Mouse (Mus musculus) forebrain, embryonic 11.5 days (tissue): ENCODE data around the gene Bcl2l15. TPM values are rescaled to one million over a fixed set of nuclear protein-coding genes. Genes with fewer than 3 reads are reported as not detected.
"Not testable (repeated sequence)": the region's sequence is repeated elsewhere in the genome, so short reads cannot be mapped to it uniquely, and the experiment has no call there.

ENCODE experiments used
- ATAC-seq: fragments of 200-750 bp; cut with Nextera tagmentation; replicated peaks from 2 replicates; pipeline ENCODE4 v1.8.0; 2017; ENCODE audit warnings: moderate TSS enrichment; ENCODE audit not compliant: low FRiP score
- DNase-seq: peaks from one replicate; pipeline ENCODE4 v3.0.0-alpha.2; 2017; ENCODE audit warnings: low spot score
- H3K27ac ChIP-seq: fragments of 300-500 bp; sonication (generic); 2 replicates; pipeline ENCODE4 v1.5.1; 2014; ENCODE audit warnings: low read depth, low read length
- H3K27me3 ChIP-seq: fragments of 300-500 bp; sonication (generic); 2 replicates; pipeline ENCODE4 v1.6.1; 2014; ENCODE audit warnings: mild to moderate bottlenecking, low read length, mixed read lengths; ENCODE audit not compliant: control insufficient read depth, insufficient read depth
- H3K36me3 ChIP-seq: fragments of 300-500 bp; sonication (generic); 2 replicates; pipeline ENCODE4 v1.6.1; 2014; ENCODE audit warnings: mild to moderate bottlenecking, low read length, moderate library complexity, mixed read lengths; ENCODE audit not compliant: control insufficient read depth, insufficient read depth
- H3K4me1 ChIP-seq: fragments of 300-500 bp; sonication (generic); replicated peaks from 2 replicates; pipeline ENCODE4 v1.6.1; 2014; ENCODE audit warnings: low read length, mixed read lengths; ENCODE audit not compliant: control insufficient read depth, insufficient read depth
- H3K4me2 ChIP-seq: fragments of 300-500 bp; sonication (generic); 2 replicates; pipeline ENCODE4 v1.6.1; 2014; ENCODE audit warnings: low read depth, mild to moderate bottlenecking, low read length, moderate library complexity, mixed read lengths; ENCODE audit not compliant: severe bottlenecking
- H3K4me3 ChIP-seq: fragments of 300-500 bp; sonication (generic); 2 replicates; pipeline ENCODE4 v1.5.1; 2014; ENCODE audit warnings: low read depth, low read length
- H3K9ac ChIP-seq: fragments of 300-500 bp; sonication (generic); 2 replicates; pipeline ENCODE4 v1.6.1; 2014; ENCODE audit warnings: low read length
- H3K9me3 ChIP-seq: fragments of 300-500 bp; sonication (generic); 2 replicates; pipeline ENCODE4 v1.6.1; 2016; ENCODE audit warnings: low read length, mixed read lengths; ENCODE audit not compliant: control insufficient read depth
- WGBS: fragments of 180-500 bp; shearing (Covaris S2); extraction: QIAGEN DNeasy Blood & Tissue Kit; methylation state at CpG from one replicate; pipeline ENCODE4 v1.1.7; 2014; 5-methylcytosine and 5-hydroxymethylcytosine counted together
- polyA plus RNA-seq: library from polyadenylated mRNA; unstranded; fragments of >200 nt; fragmentation: Nextera tagmentation; extraction: Ambion mirVana; gene quantifications from 2 replicates; pipeline ENCODE4 v1.2.1, GENCODE M21; 2014

Gene Bcl2l15
- polyA plus RNA-seq, 1 experiment from 2014 or later = 0.43 TPM

DNA sequence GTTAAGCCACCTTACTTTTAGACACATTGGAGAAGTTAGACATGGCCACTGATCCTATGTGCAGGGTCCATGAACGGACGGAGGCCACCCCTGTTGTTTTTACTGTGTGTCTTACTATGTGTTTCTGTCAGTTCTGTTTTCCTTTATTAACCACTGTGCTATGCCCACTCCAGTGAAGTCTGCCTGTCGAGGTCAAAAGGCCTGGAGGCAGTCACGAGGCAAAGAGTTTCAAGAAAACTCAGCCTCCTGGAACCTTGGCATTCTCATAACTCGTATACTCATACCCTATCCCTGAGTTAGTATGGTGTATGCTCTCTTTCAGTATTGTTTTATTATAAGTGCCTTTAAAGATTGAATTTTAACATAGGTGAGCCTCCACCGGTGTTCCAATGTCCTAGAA is 7.3 kb downstream of the Bcl2l15 start:
- H3K36me3 ChIP-seq = no peaks in the 10 kb centered on the region
- H3K9me3 ChIP-seq = no peaks in the 10 kb centered on the region
- DNase-seq (no peak), ATAC-seq (no peak)
- no peak overlapping the region for H3K9ac ChIP-seq
- H3K27ac ChIP-seq = no peak overlapping the region
- H3K4me3 ChIP-seq = no peak overlapping the region
- no peaks in the 10 kb centered on the region for H3K27me3 ChIP-seq
- no peak overlapping the region for H3K4me2 ChIP-seq
- H3K4me1 ChIP-seq = no peaks in the 10 kb centered on the region
- WGBS = 88% methylated on average over 6 of the region's 6 CpGs

DNA sequence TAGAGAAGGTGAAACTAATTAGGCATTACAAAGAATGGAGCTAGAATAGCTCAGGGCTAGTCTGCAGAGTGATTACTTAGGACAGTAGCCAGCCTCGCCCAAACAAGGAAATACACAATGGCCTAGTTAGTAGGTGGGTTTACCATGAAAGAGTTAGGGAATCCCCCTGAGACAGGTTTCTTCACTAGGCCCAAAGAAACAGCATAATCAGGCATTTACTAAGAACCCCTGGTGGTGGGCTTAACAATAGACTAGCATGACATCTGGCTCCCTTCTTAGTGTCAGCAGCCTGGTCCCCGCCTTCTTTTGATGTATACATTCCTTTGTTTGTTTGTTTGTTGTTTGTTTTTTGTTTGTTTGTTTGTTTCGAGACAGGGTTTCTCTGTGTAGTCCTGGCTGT is 7.8 kb downstream of the Bcl2l15 start:
- H3K27me3 ChIP-seq, H3K36me3 ChIP-seq, H3K4me2 ChIP-seq, H3K4me3 ChIP-seq, DNase-seq, H3K9ac ChIP-seq, H3K4me1 ChIP-seq, H3K9me3 ChIP-seq, H3K27ac ChIP-seq, ATAC-seq: not testable (repeated sequence)
- 79% methylated on average over 3 of the region's 3 CpGs for WGBS

DNA sequence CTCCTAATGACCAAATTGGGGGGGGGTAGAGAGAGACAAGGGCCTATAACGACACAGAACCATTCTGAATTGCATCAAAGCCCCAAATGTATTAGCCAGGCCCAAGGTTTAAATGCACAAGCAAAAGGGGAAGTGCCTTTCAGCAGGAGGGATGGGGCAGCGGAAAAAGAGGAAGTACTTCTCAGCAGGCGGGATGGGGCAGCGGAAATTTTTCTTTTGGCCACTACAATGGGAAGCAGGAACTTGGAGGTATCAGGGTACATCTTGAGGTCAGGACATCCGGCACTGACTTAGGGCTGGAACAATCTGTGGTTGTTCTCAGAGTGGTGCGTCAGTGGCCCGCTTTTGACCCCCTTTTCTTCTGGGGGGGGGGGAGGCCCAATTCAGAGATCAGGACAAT is 8.5 kb downstream of the Bcl2l15 start:
- H3K9me3 ChIP-seq, H3K9ac ChIP-seq, H3K27ac ChIP-seq, H3K36me3 ChIP-seq, H3K27me3 ChIP-seq, H3K4me1 ChIP-seq, DNase-seq, H3K4me2 ChIP-seq, ATAC-seq, H3K4me3 ChIP-seq: not testable (repeated sequence)
- WGBS = 95% methylated on average over 7 of the region's 7 CpGs

DNA sequence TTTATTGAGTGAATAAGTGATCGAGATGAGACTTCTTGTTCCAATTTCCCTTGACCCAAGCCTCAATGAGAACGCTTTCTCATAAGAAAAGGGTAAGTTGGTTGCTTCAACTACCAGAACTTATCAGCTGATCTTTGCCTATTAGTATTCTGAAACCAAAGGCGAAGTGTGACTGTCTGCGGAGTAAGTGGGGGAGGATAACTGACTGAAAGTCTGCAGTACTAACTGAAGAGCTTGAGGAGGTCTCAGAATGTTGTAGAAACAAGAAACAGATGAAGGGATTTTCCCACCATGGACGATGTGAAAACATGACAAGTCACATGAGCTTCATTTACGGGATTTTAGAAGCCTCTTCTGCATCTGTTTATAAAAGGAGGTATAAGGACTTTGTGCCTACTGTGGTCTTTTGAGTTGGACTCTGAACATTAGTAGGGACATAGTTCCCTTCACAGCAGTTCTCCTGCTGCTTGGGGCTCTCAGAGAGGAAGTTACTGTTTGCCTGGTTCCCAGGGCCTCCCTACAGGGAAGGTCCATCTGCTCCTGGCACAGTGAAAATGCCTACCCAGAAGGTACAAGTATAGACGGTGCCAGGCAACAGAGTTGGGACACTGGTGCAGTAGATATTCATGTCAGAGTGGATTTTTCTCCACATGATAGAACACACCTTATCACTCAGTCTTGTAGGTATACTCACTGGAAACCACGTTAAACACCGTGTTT is 18.4 kb downstream of the Bcl2l15 start:
- Histone ChIP-seq H3K4me1 (no peaks in the 10 kb centered on the region), H3K9ac (no peak overlapping the region), H3K4me3 (no peak overlapping the region), H3K9me3 (no peaks in the 10 kb centered on the region), H3K4me2 (no peak overlapping the region), H3K27ac (no peak overlapping the region), H3K27me3 (no peaks in the 10 kb centered on the region), H3K36me3 (no peaks in the 10 kb centered on the region)
- ATAC-seq = no peak
- DNase-seq = no peak
- 87% methylated on average over 9 of the region's 9 CpGs for WGBS

DNA sequence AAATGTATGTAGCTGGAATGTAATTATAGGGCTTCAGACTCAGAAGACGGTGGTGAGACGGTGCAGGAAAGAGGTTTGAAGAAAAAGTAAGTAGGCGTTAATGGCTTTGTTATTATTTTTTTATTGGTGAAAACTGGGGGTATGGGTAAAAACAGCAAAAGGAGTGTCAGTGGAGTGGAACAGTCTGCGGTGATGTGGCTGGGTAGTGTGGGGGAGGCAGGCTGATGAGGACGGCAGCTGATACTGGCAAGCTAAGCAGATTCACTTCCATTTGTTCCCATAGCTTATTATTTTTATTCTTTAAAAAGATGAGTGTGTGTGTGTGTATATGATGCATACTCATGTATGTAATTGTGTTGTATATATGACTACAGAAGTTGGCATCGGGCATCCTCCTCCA is 19.1 kb downstream of the Bcl2l15 start:
- H3K9me3 ChIP-seq = no peaks in the 10 kb centered on the region
- no peaks in the 10 kb centered on the region for H3K36me3 ChIP-seq
- H3K9ac ChIP-seq = no peak overlapping the region
- no peaks in the 10 kb centered on the region for H3K4me1 ChIP-seq
- no peak overlapping the region for H3K4me3 ChIP-seq
- no peak for DNase-seq
- WGBS = 93% methylated on average over 6 of the region's 6 CpGs
- H3K27me3 ChIP-seq = no peaks in the 10 kb centered on the region
- H3K4me2 ChIP-seq = no peak overlapping the region
- H3K27ac ChIP-seq = no peak overlapping the region
- ATAC-seq = no peak

DNA sequence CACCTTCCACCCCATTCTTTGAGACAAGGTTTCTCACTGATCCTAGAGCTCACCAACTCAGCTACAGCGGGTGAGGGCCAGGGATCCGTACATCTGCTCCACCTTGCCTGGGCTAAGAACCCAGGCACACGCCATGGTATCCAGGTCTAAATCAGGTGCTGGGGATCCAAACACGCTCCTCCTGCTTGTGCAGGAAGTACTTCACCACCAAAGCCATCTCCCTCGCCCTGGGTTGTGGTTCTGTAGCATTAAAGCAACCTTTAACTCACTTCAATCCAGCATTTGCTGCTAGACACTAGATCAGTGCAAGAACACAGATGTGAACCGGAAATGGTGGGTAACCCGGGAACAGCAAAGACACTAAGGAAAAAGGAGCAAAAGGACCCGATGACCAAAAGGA is 19.5 kb downstream of the Bcl2l15 start:
- no peaks in the 10 kb centered on the region for H3K27me3 ChIP-seq
- ATAC-seq (no peak), DNase-seq (no peak)
- no peak overlapping the region for H3K27ac ChIP-seq
- no peaks in the 10 kb centered on the region for H3K4me1 ChIP-seq
- no peak overlapping the region for H3K4me2 ChIP-seq
- H3K36me3 ChIP-seq = no peaks in the 10 kb centered on the region
- no peak overlapping the region for H3K9ac ChIP-seq
- WGBS = 91% methylated on average over 8 of the region's 8 CpGs
- no peak overlapping the region for H3K4me3 ChIP-seq
- H3K9me3 ChIP-seq = no peaks in the 10 kb centered on the region

DNA sequence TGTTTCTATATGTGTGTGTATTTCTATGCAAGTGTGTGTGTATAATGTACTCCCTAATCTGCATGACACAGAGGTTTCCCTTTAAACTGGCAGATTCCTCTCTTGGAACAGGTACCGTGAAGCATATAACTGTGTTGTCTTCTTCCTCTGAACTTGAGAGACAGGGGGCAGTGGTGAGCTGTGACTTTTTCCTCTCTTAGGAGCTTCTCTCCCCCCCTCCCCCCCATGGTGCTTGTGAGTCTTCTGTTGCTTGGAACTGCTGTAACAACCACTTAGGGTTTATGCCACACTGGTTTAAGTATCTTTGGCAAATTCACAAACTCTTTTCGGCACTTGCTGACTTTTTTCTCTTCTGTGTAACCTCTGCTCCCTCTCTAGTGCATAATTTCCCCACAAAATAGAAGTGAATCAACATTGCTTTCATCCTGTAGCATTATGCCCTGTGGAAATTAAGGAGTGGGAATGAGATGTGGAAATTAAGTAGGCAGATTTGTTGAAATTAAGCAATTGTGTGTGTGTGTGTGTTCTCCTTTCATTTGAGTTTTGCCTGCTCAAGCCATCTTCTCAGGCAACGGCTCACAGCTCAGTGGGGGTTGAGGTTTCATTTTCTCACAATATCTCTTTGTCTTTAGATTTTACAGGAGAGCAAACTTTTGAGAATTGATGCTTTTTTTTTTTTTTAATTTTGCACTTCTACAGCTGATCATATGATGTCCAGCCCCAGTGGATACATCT is 20.3 kb downstream of the Bcl2l15 start:
- H3K36me3 ChIP-seq = no peaks in the 10 kb centered on the region
- 73% methylated on average over 3 of the region's 3 CpGs for WGBS
- no peak overlapping the region for H3K27ac ChIP-seq
- no peaks in the 10 kb centered on the region for H3K9me3 ChIP-seq
- no peak overlapping the region for H3K4me3 ChIP-seq
- no peak for ATAC-seq
- no peaks in the 10 kb centered on the region for H3K27me3 ChIP-seq
- DNase-seq = no peak
- no peaks in the 10 kb centered on the region for H3K4me1 ChIP-seq
- H3K9ac ChIP-seq = no peak overlapping the region
- no peak overlapping the region for H3K4me2 ChIP-seq

DNA sequence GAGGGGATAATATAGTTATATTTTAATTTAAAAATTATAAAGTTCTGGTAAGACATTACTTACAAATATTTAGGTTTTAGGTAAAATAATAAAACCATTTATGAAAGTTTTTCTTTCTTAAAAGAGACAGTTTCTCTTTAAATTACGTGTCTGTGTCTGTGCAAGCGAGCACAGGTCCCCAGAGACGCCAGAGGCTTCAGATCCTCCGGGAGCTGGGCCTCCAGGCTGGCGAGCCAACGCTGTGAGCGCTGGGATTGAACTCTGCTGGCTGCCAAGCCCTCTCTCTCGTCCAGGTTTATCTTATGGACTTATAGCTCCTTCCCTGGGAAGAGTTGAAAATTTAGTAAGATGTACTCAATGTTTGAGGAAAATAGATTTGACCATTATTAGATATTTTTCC is 21.4 kb downstream of the Bcl2l15 start:
- Histone ChIP-seq H3K4me3 (no peak overlapping the region), H3K9me3 (no peaks in the 10 kb centered on the region), H3K4me1 (no peaks in the 10 kb centered on the region), H3K27ac (no peak overlapping the region), H3K36me3 (no peaks in the 10 kb centered on the region), H3K27me3 (no peaks in the 10 kb centered on the region), H3K9ac (no peak overlapping the region), H3K4me2 (no peak overlapping the region)
- DNase-seq (no peak), ATAC-seq (no peak)
- WGBS = 75% methylated on average over 8 of the region's 8 CpGs
